Mouse (Mus musculus) cerebellum, adult 9-11 months (tissue): ENCODE measurements around the gene Shld2.

Experiments used
- DNase-seq: peaks from one replicate; pipeline ENCODE4 v3.0.0; 2022

The Shld2 gene

GRCm38 (mm10) chr14:34310234-34310965 lies at the start of gene Shld2, which contains the start of gene Glud1:
Shld2 (minus strand) TSS chr14:34310493.
Glud1 (plus strand) TSS chr14:34310727.
- peak; percentile 96 for DNase-seq

GRCm38 (mm10) chr14:34359676-34360244 lies 49.5 kb upstream of the Shld2 start:
- DNase-seq: no peak

- no peak for DNase-seq
Observed at GRCm38 (mm10) chr14:34357671-34358455, 47.6 kb upstream of the Shld2 start.

GRCm38 (mm10) chr14:34355301-34355700 lies 45.0 kb upstream of the Shld2 start, which contains the start of gene Fam25c:
Fam25c (minus strand) TSS chr14:34355433.
- DNase-seq: no peak

- no peak for DNase-seq
Observed at GRCm38 (mm10) chr14:34354456-34354855, 44.2 kb upstream of the Shld2 start.

- no peak for DNase-seq
Observed at GRCm38 (mm10) chr14:34353326-34353725, 43.0 kb upstream of the Shld2 start.

GRCm38 (mm10) chr14:34352523-34352922 lies 42.2 kb upstream of the Shld2 start:
- DNase-seq: no peak

GRCm38 (mm10) chr14:34351660-34352059 lies 41.4 kb upstream of the Shld2 start:
- DNase-seq: no peak

GRCm38 (mm10) chr14:34349007-34349406 lies 38.7 kb upstream of the Shld2 start:
- DNase-seq: no peak

- no peak for DNase-seq
Observed at GRCm38 (mm10) chr14:34348301-34348700, 38.0 kb upstream of the Shld2 start.

- DNase-seq: no peak
Observed at GRCm38 (mm10) chr14:34347084-34347483, 36.8 kb upstream of the Shld2 start.

GRCm38 (mm10) chr14:34345771-34346566 lies 35.7 kb upstream of the Shld2 start:
- DNase-seq: no peak

- no peak for DNase-seq
Observed at GRCm38 (mm10) chr14:34344361-34344760, 34.1 kb upstream of the Shld2 start.

- no peak for DNase-seq
Observed at GRCm38 (mm10) chr14:34343078-34343477, 32.8 kb upstream of the Shld2 start.

- DNase-seq: no peak
Observed at GRCm38 (mm10) chr14:34341993-34342392, 31.7 kb upstream of the Shld2 start.

GRCm38 (mm10) chr14:34339446-34339845 lies 29.2 kb upstream of the Shld2 start:
- peak; percentile 14 for DNase-seq

- peak; percentile 47 for DNase-seq
Observed at GRCm38 (mm10) chr14:34332476-34332875, 22.2 kb upstream of the Shld2 start.

GRCm38 (mm10) chr14:34331886-34332285 lies 21.6 kb upstream of the Shld2 start:
- DNase-seq: no peak

- DNase-seq: no peak
Observed at GRCm38 (mm10) chr14:34330657-34331158, 20.4 kb upstream of the Shld2 start.

- DNase-seq: no peak
Observed at GRCm38 (mm10) chr14:34327618-34328017, 17.3 kb upstream of the Shld2 start.

- no peak for DNase-seq
Observed at GRCm38 (mm10) chr14:34326606-34327005, 16.3 kb upstream of the Shld2 start.

GRCm38 (mm10) chr14:34323576-34324085 lies 13.3 kb upstream of the Shld2 start:
- DNase-seq: no peak
